Mouse (Mus musculus) kidney, adult 2 months (tissue): Measurements from ENCODE around the gene Cxcl10. TPM values are rescaled to one million over a fixed set of nuclear protein-coding genes. Genes with fewer than 3 reads are reported as not detected.
A peak's percentile ranks its signal among the peaks of the same experiment; 100 is the strongest.

Source experiments
- DNase-seq: peaks from one replicate; pipeline ENCODE4 v3.0.0; 2021
- H3K27ac ChIP-seq: fragments of 200-500 bp; 2 replicates; pipeline ENCODE4 v1.5.1; 2012; ENCODE audit warnings: low read depth, low read length, control low read depth, inconsistent platforms; ENCODE audit not compliant: insufficient read depth
- H3K27me3 ChIP-seq: fragments of 200-500 bp; replicated peaks from 2 replicates; pipeline ENCODE4 v1.6.1; 2012; ENCODE audit warnings: mild to moderate bottlenecking, moderate library complexity, low read length, inconsistent platforms; ENCODE audit not compliant: control insufficient read depth, insufficient read depth
- H3K36me3 ChIP-seq: fragments of 200-500 bp; 2 replicates; pipeline ENCODE4 v1.6.1; 2012; ENCODE audit warnings: mild to moderate bottlenecking, moderate library complexity, low read length, inconsistent platforms; ENCODE audit not compliant: control insufficient read depth, insufficient read depth
- H3K4me1 ChIP-seq: fragments of 200-500 bp; 2 replicates; pipeline ENCODE4 v1.6.1; 2011; ENCODE audit warnings: low read length; ENCODE audit not compliant: control insufficient read depth, insufficient read depth
- H3K4me3 ChIP-seq: fragments of 200-500 bp; 2 replicates; pipeline ENCODE4 v1.5.1; 2011; ENCODE audit warnings: mild to moderate bottlenecking, low read depth, low read length, control low read depth; ENCODE audit not compliant: insufficient read depth
- CTCF ChIP-seq: fragments of 200-500 bp; conservative IDR thresholded peaks from 2 replicates; pipeline ENCODE4 v1.5.1; 2011; ENCODE audit warnings: low read depth, mild to moderate bottlenecking, control low read depth, low read length, moderate library complexity, mixed read lengths; ENCODE audit not compliant: insufficient read depth, insufficient read length
- POLR2A ChIP-seq: fragments of 200-500 bp; IDR thresholded peaks from one replicate; pipeline ENCODE4 v1.6.1; 2011; ENCODE audit warnings: low read depth, low read length, control low read depth
- WGBS: fragments of 180-500 bp; shearing (Covaris S2); methylation state at CpG from one replicate; pipeline ENCODE4 v1.1.7; 2018; 5-methylcytosine and 5-hydroxymethylcytosine counted together
- polyA plus RNA-seq: library from polyadenylated mRNA; depleted of rRNA; stranded (reverse); fragments of >200 nt; gene quantifications from 2 replicates; pipeline ENCODE4 v1.2.3, GENCODE M21; 2012

The Cxcl10 gene
- polyA plus RNA-seq, 1 experiment: 16.6 TPM

GRCm38 (mm10) chr5:92369151-92369994 is 20.7 kb upstream of the Cxcl10 start:
- TF ChIP-seq CTCF (no peak), POLR2A (no peak)
- Histone ChIP-seq H3K27ac (no peak overlapping the region), H3K4me3 (no peak overlapping the region), H3K27me3 (no peaks in the 10 kb centered on the region), H3K36me3 (no peaks in the 10 kb centered on the region), H3K4me1 (peaks cover 9% of the 10 kb centered on the region; the same call in 1 of the 2 replicates)
- DNase-seq: no peak
- WGBS: 60% methylated on average over 13 of the region's 13 CpGs

GRCm38 (mm10) chr5:92368392-92368791 is 19.7 kb upstream of the Cxcl10 start:
- Histone ChIP-seq H3K4me3 (no peak overlapping the region), H3K36me3 (no peaks in the 10 kb centered on the region), H3K4me1 (peaks cover 9% of the 10 kb centered on the region; the same call in 1 of the 2 replicates), H3K27ac (no peak overlapping the region; the same call in 1 of the 2 replicates), H3K27me3 (no peaks in the 10 kb centered on the region)
- no peak for DNase-seq
- no peak for TF ChIP-seq CTCF
- no peak for TF ChIP-seq POLR2A
- WGBS: 65% methylated on average over 10 of the region's 10 CpGs

- WGBS: 76% methylated on average over 6 of the region's 6 CpGs
- 0 out of 2 replicates have a peak, but pooled peaks cover 5% of the 10 kb centered on the region for H3K4me1 ChIP-seq
- H3K27ac ChIP-seq: no peak overlapping the region
- H3K4me3 ChIP-seq: no peak overlapping the region
- H3K36me3 ChIP-seq: no peaks in the 10 kb centered on the region
- TF ChIP-seq POLR2A (no peak), CTCF (no peak)
- no peaks in the 10 kb centered on the region for H3K27me3 ChIP-seq
- no peak for DNase-seq
Observed at GRCm38 (mm10) chr5:92366565-92366964, 17.9 kb upstream of the Cxcl10 start.

GRCm38 (mm10) chr5:92365146-92365705 is 16.5 kb upstream of the Cxcl10 start:
- 58% methylated on average over 11 of the region's 11 CpGs for WGBS
- TF ChIP-seq POLR2A: no peak
- no peak for TF ChIP-seq CTCF
- no peaks in the 10 kb centered on the region for H3K27me3 ChIP-seq
- no peak overlapping the region for H3K4me3 ChIP-seq
- no peak overlapping the region for H3K27ac ChIP-seq
- H3K36me3 ChIP-seq: no peaks in the 10 kb centered on the region
- DNase-seq: peak; percentile 75
- H3K4me1 ChIP-seq: 0 out of 2 replicates have a peak, but pooled peaks cover 3% of the 10 kb centered on the region

GRCm38 (mm10) chr5:92364011-92364410 is 15.3 kb upstream of the Cxcl10 start:
- H3K27ac ChIP-seq: no peak overlapping the region
- H3K4me1 ChIP-seq: 0 out of 2 replicates have a peak, but pooled peaks cover 3% of the 10 kb centered on the region
- no peak for DNase-seq
- TF ChIP-seq POLR2A (no peak), CTCF (no peak)
- no peaks in the 10 kb centered on the region for H3K36me3 ChIP-seq
- WGBS: 92% methylated on average over 5 of the region's 5 CpGs
- no peak overlapping the region for H3K4me3 ChIP-seq
- no peaks in the 10 kb centered on the region for H3K27me3 ChIP-seq

GRCm38 (mm10) chr5:92363179-92363578 is 14.5 kb upstream of the Cxcl10 start:
- no peaks in the 10 kb centered on the region for H3K27me3 ChIP-seq
- H3K36me3 ChIP-seq: no peaks in the 10 kb centered on the region
- 16% methylated on average over 4 of the region's 4 CpGs for WGBS
- H3K4me1 ChIP-seq: 0 out of 2 replicates have a peak, but pooled peaks cover 3% of the 10 kb centered on the region
- TF ChIP-seq POLR2A (no peak), CTCF (no peak)
- no peak overlapping the region for H3K4me3 ChIP-seq
- no peak overlapping the region for H3K27ac ChIP-seq
- DNase-seq: no peak

GRCm38 (mm10) chr5:92358767-92359455 is 10.2 kb upstream of the Cxcl10 start:
- H3K27ac ChIP-seq: no peak overlapping the region
- H3K4me3 ChIP-seq: no peak overlapping the region
- peak; percentile 55 for DNase-seq
- H3K4me1 ChIP-seq: no peaks in the 10 kb centered on the region; the same call in 1 of the 2 replicates
- H3K27me3 ChIP-seq: no peaks in the 10 kb centered on the region
- no peak for TF ChIP-seq CTCF
- no peak for TF ChIP-seq POLR2A
- 74% methylated on average over 11 of the region's 11 CpGs for WGBS
- no peaks in the 10 kb centered on the region for H3K36me3 ChIP-seq
